Mouse (Mus musculus) liver, adult (tissue): ENCODE measurements around the gene Mtmr12.

ENCODE experiments used
- GATA4 ChIP-seq: IDR thresholded peaks from 2 replicates; pipeline ENCODE4 v1.6.1; 2014; ENCODE audit warnings: mild to moderate bottlenecking, low read length; ENCODE audit not compliant: insufficient replicate concordance

The Mtmr12 gene

DNA sequence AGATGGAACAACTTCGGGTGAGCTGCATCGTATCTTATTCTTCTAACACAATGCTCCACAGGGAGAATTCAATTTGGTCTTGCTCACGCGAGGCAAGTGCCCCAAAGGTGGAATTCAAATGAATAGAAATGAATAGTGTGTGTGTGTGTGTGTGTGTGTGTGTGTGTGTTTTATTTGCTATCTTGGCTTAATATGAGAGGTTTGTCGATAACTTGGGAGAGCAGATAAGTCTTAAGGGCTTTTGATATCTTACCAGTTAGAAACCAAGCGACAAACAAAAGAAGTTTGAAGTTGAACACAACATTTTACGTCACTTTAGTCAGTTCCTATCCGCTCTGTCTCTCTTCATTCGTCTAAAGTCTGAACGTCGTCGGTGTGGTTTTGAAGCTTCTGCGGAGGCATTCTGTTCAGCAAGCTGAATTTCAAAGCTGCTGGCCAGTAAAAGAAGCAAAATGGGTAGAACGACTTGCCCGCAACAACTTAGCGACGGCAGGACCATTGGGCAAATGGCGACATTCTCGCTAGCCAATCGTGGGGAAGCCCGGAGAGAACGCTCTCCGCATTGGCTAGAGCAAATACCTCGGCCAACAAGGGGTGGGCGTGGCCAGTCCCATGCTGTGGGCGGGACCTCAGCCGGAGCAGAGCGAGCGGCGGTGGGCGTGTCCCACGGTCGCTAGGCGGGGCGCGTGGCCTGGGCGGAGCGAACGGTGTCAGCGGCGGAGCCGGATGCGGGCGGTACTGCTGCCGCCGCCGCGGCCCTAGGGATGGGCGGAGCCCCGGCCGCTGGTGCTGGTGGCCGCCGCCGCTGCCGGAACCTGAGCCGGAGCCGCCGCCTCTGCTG, at the start of gene Mtmr12:
TSS of gene Mtmr12 (plus strand) at position 710 of the 841 bp plus-strand sequence.
- TF ChIP-seq GATA4 = peak; percentile 37; the same call in 1 of the 2 replicates

DNA sequence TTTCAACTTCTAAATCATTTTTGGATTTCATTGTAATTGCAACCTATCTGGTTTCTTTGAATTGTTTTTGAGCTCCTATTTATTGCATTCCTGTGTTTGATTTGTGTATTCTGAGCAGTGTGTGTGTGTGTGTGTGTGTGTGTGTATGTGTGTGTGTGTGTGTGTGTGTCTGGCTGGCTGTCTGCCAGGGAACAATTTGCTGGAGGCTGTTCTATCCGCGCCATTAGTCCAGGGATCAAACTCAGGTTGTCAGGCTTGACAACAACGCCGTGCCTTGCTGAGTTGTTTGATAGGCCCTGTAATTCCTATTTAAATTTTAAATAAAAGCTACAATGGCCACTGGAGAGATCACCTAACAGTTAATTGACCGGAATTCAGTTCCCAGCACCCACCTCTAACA, 26.7 kb upstream of the Mtmr12 start:
- TF ChIP-seq GATA4 = no peak

DNA sequence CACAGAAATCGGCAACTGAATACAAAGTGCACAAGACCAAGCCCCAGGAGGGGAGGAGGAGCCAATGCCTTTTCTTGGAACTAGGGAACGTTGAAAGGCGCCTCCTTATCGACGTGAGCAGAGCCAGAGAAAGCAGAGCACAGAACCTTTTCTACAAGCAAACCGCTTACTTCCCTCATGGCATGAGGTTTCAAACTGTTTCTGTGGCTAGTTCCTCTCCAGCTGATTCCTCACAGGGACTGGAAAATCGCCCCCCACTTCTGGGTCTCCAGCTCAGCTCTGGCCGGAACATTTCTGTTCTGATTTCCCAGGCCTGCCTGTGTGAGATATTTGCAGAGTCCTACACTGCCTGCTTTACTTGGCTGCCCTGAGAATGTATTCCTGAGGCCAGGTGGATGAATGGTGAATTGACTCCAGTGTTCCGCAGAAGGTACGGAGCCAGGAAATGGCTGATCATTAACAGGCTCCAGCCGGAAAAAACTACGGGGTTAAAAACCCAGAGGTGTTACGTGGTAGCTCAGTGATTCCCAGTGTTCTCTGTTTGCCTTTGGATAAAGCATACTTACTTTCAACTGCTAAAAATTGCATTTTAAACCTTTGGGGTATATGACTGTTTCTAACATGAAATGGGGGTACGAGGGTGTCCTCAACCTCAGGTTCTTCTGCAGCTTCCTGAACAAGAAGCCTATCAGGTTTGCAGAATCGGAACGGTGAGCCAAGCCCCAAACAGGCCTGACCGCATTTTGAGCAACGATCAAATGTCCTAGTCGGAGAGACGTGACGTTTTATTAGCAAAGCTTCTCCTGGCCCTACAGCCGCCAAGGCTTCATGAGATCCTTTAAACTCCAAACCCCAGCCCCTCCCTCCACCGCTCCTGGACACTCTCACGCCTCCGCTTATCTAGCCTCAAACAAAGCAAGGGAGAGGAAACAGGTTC, 10.7 kb upstream of the Mtmr12 start:
- TF ChIP-seq GATA4 = no peak

DNA sequence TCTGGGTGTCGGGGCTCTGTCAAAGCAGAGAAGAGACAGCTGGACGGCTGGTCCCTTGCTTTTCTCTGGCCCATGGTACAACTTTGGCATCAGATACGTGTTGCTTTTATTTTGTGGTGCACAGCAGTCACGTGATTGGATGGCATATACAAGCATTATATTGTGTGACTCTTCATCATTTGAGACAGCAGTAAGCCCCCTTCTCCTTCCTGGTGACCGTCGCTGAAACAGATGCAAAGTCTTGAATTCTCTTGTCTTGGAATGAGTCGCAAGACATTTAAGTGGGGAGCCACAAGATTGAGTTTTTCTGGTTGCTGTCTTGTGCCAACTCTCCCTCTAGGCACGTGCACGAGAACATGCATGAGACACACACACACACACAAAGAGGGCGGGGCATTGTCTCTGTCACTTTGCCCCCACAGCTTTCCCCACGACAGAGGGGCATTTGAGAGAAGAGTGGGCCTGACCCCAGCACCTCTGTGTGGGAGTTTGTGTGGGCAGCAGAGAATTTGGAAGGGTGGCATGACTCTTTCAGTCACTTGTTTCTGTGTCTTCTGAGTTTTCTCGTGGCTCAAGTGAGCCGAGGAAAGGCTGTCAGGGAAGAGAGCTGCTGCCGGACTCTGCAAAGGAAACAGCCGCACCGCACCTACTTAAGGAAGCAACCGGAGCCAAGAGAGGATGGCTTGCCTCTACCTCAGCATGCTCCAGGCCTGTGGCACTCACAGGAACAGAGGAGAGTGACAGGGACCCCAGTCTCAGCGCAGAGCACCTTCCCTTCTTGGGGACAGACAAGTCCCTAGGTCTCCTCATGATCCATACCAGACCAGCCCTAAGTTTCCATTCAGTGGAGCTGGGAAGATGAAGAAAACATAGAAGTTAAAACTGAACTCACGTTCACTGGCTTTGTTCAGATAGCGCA, 9.8 kb upstream of the Mtmr12 start:
- TF ChIP-seq GATA4 = no peak

DNA sequence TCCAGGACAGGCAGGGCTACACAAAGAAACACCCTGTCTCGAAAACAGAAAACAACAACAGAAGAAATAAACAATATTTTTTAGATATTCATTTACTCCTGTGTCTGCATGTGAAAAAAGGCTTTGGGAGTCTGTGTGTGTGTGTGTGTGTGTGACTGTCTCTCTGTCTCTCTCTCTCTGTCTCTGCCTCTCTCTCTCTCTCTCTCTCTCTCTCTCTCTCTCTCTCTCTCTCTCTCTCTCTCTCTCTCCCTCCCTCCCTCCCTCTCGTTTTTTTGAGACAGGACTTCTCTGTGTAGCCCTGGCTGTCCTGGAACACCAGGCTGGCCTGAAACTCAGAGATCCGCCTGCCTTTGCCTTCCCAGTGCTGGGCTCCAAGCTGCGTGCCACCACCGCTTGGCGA, 8.9 kb upstream of the Mtmr12 start:
- TF ChIP-seq GATA4 = no peak

DNA sequence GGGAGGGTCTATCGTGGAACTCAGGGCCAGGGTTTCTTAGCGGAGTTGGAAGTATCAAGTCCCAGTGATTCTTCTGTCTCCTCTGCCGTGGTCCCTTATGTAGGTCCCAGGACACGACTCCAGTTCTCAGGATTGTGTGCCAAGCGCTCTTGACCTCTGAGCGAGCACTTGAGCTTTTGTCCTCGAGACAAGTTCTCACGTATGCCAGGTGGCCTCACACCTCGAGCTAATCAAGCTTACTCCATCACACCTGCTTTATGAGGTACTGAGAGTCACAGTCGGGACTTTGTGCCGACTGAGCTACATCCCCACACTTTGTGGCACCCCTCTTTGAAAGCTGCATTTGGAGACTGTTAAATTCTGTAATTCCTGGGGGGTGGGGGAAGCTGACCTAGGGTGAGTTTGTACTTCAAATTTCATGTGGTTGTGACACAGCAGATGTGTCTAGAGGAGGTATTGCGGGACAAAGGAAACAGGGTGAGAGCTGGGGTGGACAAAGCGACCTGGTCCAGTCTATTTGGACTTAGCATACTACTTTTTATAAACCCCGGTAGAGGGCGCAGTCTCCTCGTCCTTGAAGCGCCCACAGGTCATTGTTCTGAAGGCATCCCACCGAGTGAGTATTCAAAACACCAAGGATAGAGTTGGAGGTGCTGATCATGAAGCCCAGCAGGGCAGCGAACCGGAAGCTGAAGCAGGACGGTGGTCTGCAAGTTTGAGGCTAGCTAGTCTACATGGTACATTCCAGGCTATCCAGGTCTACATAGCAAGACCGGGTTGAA, 8.2 kb upstream of the Mtmr12 start:
- no peak for TF ChIP-seq GATA4

DNA sequence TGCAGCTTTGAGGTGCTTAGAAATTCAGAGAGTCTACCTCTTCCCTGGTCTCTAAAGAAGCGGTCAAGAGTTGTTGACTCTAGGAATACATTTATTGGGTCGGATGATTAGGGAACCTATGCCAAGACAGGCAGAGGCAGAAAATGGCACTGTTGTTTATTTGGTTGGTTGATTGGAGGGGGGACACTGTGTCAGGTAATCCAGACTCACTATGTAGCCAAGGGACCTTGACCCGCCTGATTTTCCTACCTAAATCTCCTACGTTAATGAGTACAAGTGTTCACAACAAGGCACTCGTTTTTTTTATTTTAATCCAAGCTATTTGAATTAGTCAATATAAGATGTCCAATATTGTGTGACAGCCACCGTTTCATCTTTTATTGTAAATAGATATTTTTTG, 7.5 kb upstream of the Mtmr12 start:
- TF ChIP-seq GATA4 = no peak

DNA sequence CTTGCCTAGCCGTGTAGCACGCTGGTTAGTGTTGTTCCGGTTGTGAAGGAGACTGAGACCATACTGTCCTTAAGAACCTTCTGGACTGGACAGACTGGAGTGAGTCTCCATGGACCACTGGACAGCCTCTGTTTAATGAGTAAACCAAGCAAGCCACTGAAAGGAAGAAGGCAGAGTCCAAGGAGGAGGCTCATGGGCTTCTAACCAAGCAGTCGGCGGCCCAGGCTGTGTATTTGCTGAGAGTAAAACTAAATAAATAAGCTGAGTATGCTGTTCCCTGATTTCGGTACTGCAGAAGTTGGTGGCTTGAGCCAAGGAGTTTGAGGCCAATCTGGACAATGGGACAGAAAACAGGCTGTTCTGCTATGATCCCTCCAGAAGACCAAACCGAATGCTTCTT, 4.8 kb upstream of the Mtmr12 start:
- TF ChIP-seq GATA4 = no peak

DNA sequence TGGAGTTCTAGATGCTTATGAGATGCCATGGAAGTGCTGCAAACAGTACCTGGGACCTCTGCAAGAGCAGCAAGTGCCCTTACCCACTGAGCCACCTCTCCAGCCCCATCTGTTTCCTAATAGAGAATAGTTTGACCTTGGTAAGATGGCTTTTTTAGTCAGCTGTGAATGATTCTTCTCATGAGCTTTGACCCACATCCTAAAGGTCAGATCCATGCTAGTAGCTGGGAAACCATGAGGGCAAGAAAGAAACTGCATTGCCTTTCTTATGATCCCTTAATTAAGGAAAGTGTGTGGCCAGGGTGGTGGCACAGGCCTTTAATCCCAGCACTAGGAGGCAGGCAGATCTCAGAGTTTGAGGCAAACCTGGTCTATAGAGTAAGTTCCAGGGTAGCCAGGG, 3.0 kb upstream of the Mtmr12 start:
- no peak for TF ChIP-seq GATA4

DNA sequence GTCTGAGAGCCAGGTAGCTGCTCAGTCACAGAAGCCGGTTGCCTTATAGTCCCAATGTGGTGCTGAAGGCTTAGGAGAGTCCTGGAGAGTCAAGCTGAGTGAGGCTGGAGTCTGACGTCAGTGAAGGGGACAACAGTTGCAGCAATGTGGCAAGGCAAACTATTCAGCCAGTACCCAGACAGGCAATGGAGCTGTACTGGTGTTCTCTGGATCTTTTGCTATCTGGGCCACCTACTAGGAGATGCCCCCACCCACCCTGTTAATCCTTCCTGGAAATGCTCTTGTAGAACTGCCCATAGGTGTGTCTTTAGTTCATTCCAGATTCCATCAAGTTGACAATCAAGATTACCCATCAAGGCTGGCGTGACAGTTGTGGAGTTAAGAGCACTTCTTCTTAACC, 2.4 kb upstream of the Mtmr12 start:
- TF ChIP-seq GATA4 = no peak

DNA sequence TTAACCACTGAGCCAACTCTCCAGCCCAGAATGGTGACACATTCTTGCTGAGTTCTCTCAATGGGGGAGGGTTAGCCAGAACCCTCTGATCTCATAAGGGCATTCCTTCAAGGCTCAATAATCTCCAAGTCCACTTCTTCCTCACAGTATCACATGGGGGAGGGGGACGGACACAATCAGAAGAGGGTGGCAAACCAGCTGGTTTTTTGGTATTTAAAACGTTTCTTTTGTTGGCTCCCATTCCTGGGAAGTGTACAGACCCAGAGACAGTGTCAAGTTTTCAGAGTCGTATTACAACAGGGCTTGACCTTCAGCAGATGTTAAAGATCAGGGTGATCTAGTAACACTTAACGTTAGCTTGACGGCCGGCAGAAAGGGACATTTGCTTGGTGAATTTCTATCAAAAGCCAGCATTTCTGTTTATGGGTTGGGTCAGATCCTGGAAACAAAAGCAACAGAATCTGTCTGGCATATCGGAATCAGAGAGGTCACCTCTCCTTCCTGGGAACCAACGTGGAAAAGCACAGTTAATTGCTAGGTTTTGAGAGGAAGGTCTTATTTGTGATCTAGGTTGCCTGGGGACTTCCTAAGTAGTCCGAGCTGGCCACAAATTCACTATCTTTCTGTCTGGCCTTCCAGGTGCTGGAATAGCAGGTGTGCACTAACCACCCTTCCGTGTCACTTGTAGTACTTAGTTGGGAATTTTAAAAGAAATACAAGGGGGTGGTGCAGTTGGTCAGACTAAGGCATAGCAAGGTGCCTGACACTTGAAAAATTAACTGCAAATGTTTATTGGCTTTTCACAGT, 1.1 kb upstream of the Mtmr12 start:
- TF ChIP-seq GATA4 = no peak

DNA sequence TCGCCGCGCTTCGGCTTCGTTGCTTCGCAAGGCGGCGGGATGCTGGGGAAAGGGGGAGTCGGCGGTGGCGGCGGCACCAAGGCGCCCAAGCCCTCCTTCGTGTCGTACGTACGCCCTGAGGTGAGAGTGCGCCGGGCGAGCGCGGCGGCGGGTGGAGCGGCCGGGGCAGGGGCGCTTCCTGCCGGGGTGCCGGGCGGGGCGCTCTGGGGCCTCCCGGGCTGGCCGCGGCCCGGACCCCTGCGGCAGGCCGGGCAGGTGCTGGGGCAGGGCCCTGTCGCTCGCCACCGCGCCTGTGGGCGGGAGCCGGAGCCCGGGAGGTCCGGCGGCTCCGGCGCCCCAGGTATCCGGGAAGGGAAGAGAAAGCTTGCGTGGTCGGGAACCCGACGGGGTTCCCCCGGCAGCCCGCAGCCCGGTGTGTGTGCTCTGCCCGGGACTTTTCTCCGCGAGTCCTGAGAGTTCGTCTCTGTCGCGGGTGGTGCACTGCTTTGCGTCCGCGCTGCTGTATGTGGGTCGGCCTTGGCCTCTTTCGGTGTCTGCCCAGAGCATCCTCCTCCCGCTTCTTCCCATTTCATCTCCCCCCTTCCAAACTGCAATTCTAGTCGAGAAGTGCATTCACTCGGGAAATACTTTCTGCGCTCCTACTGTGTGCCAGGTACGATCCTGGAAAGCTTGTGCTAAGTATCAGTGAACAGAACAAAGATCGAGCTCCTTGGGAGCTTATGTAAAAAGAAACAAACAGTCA, 503 bp downstream of the Mtmr12 start:
- TF ChIP-seq GATA4 = no peak
